29 mouse cellular contexts compared by ENCODE assay signal in genomic region chr9:120200873-120201272, GRCm38 (mm10). TPM values are rescaled to one million over a fixed set of nuclear protein-coding genes. Genes with fewer than 3 reads are reported as not detected.
"Had no signal": no experiment of that assay in that cellular context is flagged by ENCODE, and none has a peak within 500 bp of the region (broad histone marks: within the 10 kb centered on the region; RNA-seq: fewer than 3 reads in every experiment).

No protein-coding gene starts in this region.

- H3K4me3 ChIP-seq: embryonic facial prominence, embryonic 10.5 days; embryonic facial prominence, embryonic 12.5 days; embryonic facial prominence, embryonic 13.5 days; embryonic facial prominence, embryonic 15.5 days; erythroblast, embryonic 14.5 days; forebrain, embryonic 10.5 days; forebrain, embryonic 12.5 days; forebrain, embryonic 13.5 days; forebrain, embryonic 15.5 days; gastrocnemius, adult 2 months; heart, adult 2 months; heart, embryonic 10.5 days had no signal

- H3K4me2 ChIP-seq: embryonic facial prominence, embryonic 12.5 days; embryonic facial prominence, embryonic 13.5 days; embryonic facial prominence, embryonic 15.5 days; forebrain, embryonic 12.5 days; forebrain, embryonic 13.5 days; forebrain, embryonic 15.5 days had no signal

- H3K4me1 ChIP-seq: embryonic facial prominence, embryonic 10.5 days; embryonic facial prominence, embryonic 12.5 days; embryonic facial prominence, embryonic 13.5 days; embryonic facial prominence, embryonic 15.5 days; forebrain, embryonic 10.5 days; forebrain, embryonic 12.5 days; forebrain, embryonic 13.5 days; heart, embryonic 10.5 days had no signal

- H3K36me3 ChIP-seq: embryonic facial prominence, embryonic 10.5 days; embryonic facial prominence, embryonic 12.5 days; embryonic facial prominence, embryonic 13.5 days; embryonic facial prominence, embryonic 15.5 days; forebrain, embryonic 10.5 days; forebrain, embryonic 12.5 days; forebrain, embryonic 15.5 days; heart, embryonic 10.5 days had no signal

- H3K9ac ChIP-seq: embryonic facial prominence, embryonic 12.5 days; embryonic facial prominence, embryonic 13.5 days; embryonic facial prominence, embryonic 15.5 days; forebrain, embryonic 12.5 days; forebrain, embryonic 13.5 days; forebrain, embryonic 15.5 days; forebrain, postnatal 0 days had no signal

- H3K27ac ChIP-seq: embryonic facial prominence, embryonic 10.5 days; embryonic facial prominence, embryonic 12.5 days; embryonic facial prominence, embryonic 13.5 days; embryonic facial prominence, embryonic 15.5 days; forebrain, embryonic 10.5 days; forebrain, embryonic 12.5 days; forebrain, embryonic 13.5 days; forebrain, embryonic 15.5 days; gastrocnemius, adult 2 months; heart, adult 2 months; heart, embryonic 10.5 days had no signal

- H3K9me3 ChIP-seq: embryonic facial prominence, embryonic 12.5 days; embryonic facial prominence, embryonic 13.5 days; embryonic facial prominence, embryonic 15.5 days; forebrain, embryonic 10.5 days; forebrain, embryonic 12.5 days; forebrain, embryonic 13.5 days; forebrain, embryonic 15.5 days; heart, embryonic 10.5 days had no signal

- ATAC-seq: forebrain, embryonic 13.5 days; forebrain, embryonic 14.5 days; forebrain, embryonic 15.5 days; forebrain, embryonic 16.5 days; forebrain, postnatal 0 days had no signal

- DNase-seq: cerebellum, adult 8-10 months; cerebellum, adult 9-10 months; cerebellum, adult 9-11 months; cerebellum, postnatal 10 days; cerebellum, postnatal 14 days; cerebellum, postnatal 25 days; cerebellum, postnatal 36 days; embryo, embryonic 11 days; forebrain, postnatal 0 days; gastrocnemius, adult 2 months; gastrocnemius, postnatal 10 days; gastrocnemius, postnatal 14 days; gastrocnemius, postnatal 25 days; gastrocnemius, postnatal 36 days; heart, adult 11 months; heart, adult 18-20 months; heart, adult 2 months had no signal

- H3K27me3 ChIP-seq: embryonic facial prominence, embryonic 12.5 days; embryonic facial prominence, embryonic 15.5 days; forebrain, embryonic 15.5 days had no signal

RNA-seq across cellular contexts. Expression of gene Mobp, which starts 51.4 kb away (rescaled TPM):
- polyA plus RNA-seq: embryonic facial prominence, embryonic 13.5 days; erythroblast, embryonic 14.5 days; heart, adult 2 months; heart, embryonic 10.5 days had no signal
